Mouse (Mus musculus): Measurements from ENCODE around the gene Sp1. TPM values are rescaled to one million over a fixed set of nuclear protein-coding genes. Genes with fewer than 3 reads are reported as not detected.

Sp1 gene
- polyA plus RNA-seq, 1 experiment from 2014 or later: 7.6 TPM

DNA sequence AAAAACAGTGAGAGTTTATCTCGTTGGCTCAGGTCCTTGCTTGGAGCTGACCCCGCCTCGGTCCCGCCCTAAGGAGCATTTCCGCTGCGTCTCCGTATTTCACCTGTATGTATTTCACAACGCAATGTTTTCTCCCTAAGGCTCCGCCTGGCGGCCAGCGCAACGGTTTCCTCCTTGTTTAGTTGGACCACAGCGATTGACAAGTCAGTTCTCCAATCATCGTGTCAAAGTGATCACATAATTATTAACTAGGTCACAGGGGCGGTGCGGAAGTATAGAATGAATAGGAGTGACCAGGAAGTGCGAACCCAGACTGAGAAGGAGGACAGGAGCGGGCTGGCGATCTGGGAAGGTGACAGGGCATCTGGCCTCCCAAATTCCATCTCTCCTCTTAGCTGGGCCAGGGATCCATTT, 53.0 kb downstream of the Sp1 start, which contains the start of gene Prr13:
Gene Prr13, plus strand, starts transcription at position 125 of the 414 bp plus-strand sequence.
- H3K27me3 ChIP-seq (ENCODE audit: insufficient read depth, poor library complexity, severe bottlenecking): no peaks in the 10 kb centered on the region
- peak within 1 kb of the TSS; percentile 64 for H3K4me3 ChIP-seq
- no peaks in the 10 kb centered on the region for H3K9me3 ChIP-seq
- peaks cover 12% of the 10 kb centered on the region for H3K36me3 ChIP-seq
- peak; percentile 97 for DNase-seq (ENCODE audit: low spot score)
- H3K27ac ChIP-seq: peak within 1 kb of the TSS; percentile 83
- peaks cover 22% of the 10 kb centered on the region for H3K4me1 ChIP-seq
- WGBS: under 1% methylated on average over 19 of the region's 19 CpGs

- DNase-seq (ENCODE audit: low spot score): no peak
- H3K9me3 ChIP-seq: no peaks in the 10 kb centered on the region
- peak overlapping the region; percentile 64 for H3K4me3 ChIP-seq
- H3K27ac ChIP-seq: peak overlapping the region; percentile 83
- peaks cover 12% of the 10 kb centered on the region for H3K36me3 ChIP-seq
- H3K27me3 ChIP-seq (ENCODE audit: insufficient read depth, poor library complexity, severe bottlenecking): no peaks in the 10 kb centered on the region
- peaks cover 19% of the 10 kb centered on the region for H3K4me1 ChIP-seq
- 26% methylated on average over 6 of the region's 6 CpGs for WGBS
These were observed 53.4 kb downstream of the Sp1 start for GRCm38 (mm10) chr15:102459381-102459780.

DNA sequence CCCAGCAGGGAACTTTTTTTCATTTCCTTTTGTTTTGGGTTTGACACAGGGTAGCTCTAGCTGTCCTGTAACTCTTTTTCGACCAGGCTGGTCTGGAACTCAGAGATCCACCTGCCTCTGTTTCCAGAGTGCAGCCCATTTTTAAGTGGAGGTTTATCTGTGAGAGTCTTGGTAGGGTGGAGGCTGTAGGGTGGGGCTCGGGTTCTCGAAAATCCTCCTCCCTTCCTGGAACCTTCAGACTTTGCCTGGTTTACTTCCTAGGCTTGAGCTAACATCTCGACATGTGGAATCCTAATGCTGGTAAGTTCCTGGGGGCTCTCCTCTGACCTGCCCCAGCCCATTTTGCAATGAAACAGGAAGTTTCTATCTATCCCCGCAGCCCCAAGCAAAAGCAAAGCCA, 53.9 kb downstream of the Sp1 start:
- peak; percentile 81 for DNase-seq (ENCODE audit: low spot score)
- Histone ChIP-seq H3K27ac (peak overlapping the region; percentile 83; the same call in 1 of the 2 replicates), H3K4me1 (peaks cover 19% of the 10 kb centered on the region), H3K36me3 (peaks cover 12% of the 10 kb centered on the region), H3K27me3 (ENCODE audit: insufficient read depth, poor library complexity, severe bottlenecking) (no peaks in the 10 kb centered on the region), H3K4me3 (peak overlapping the region; percentile 64), H3K9me3 (no peaks in the 10 kb centered on the region)
- WGBS: 54% methylated on average over 5 of the region's 5 CpGs

DNA sequence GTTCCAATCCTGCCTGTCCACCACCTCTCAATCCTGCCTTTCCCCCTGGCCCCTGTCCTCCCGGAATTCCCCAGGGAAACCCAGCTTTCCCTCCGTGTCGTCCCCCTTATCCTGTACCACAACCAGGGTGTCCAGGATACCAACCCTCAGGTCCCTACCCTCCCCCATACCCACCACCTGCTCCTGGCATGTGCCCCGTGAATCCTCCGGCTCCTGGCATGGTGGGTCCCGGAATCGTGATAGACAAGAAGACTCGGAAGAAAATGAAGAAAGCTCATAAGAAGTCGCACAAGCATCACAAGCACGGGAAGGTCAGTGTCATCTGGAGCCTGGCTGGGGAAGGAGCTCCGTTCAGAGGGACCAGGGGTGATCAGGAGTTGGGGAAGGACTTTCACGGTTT, 54.5 kb downstream of the Sp1 start:
- no peak for DNase-seq (ENCODE audit: low spot score)
- Histone ChIP-seq H3K9me3 (no peaks in the 10 kb centered on the region), H3K27me3 (ENCODE audit: insufficient read depth, poor library complexity, severe bottlenecking) (no peaks in the 10 kb centered on the region), H3K27ac (peak overlapping the region; percentile 49; the same call in 1 of the 2 replicates), H3K36me3 (peaks cover 12% of the 10 kb centered on the region), H3K4me3 (peak overlapping the region; percentile 64), H3K4me1 (peaks cover 19% of the 10 kb centered on the region)
- WGBS: 69% methylated on average over 12 of the region's 12 CpGs

DNA sequence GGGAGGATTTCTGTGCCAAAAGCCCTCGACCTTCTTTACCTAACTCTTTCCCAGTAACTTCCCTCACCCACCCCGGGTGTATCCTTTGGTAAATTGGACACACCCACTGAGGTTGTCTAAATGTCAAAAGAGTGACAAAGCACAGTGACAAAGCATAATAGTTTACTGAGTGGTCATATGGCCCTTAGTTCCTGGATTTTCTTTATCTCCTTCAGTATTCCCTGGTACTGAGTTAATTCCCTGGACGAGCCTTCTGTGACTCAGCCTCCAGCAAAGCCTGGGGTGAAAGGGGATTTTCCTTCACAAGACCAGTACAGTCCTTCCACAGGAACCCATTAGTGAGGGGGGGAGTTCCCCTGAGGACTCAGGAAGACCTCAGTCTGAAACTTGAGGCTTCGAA, 55.0 kb downstream of the Sp1 start:
- no peak for DNase-seq (ENCODE audit: low spot score)
- H3K27ac ChIP-seq: peak overlapping the region; percentile 42; the same call in 1 of the 2 replicates
- H3K27me3 ChIP-seq (ENCODE audit: insufficient read depth, poor library complexity, severe bottlenecking): no peaks in the 10 kb centered on the region
- peak overlapping the region; percentile 64 for H3K4me3 ChIP-seq
- peaks cover 19% of the 10 kb centered on the region for H3K4me1 ChIP-seq
- peaks cover 12% of the 10 kb centered on the region for H3K36me3 ChIP-seq
- no peaks in the 10 kb centered on the region for H3K9me3 ChIP-seq
- WGBS: 55% methylated on average over 4 of the region's 4 CpGs

- WGBS: 83% methylated on average over 9 of the region's 9 CpGs
- peaks cover 12% of the 10 kb centered on the region for H3K36me3 ChIP-seq
- H3K27me3 ChIP-seq (ENCODE audit: insufficient read depth, poor library complexity, severe bottlenecking): no peaks in the 10 kb centered on the region
- H3K4me1 ChIP-seq: peaks cover 19% of the 10 kb centered on the region
- H3K4me3 ChIP-seq: no peak overlapping the region
- no peaks in the 10 kb centered on the region for H3K9me3 ChIP-seq
- H3K27ac ChIP-seq: no peak overlapping the region
- DNase-seq (ENCODE audit: low spot score): no peak
These were observed 55.6 kb downstream of the Sp1 start for GRCm38 (mm10) chr15:102461430-102462075.

GRCm38 (mm10) chr15:102463666-102464065, 57.7 kb downstream of the Sp1 start:
- H3K27ac ChIP-seq: no peak overlapping the region
- no peak overlapping the region for H3K4me3 ChIP-seq
- H3K9me3 ChIP-seq: no peaks in the 10 kb centered on the region
- no peaks in the 10 kb centered on the region for H3K27me3 ChIP-seq (ENCODE audit: insufficient read depth, poor library complexity, severe bottlenecking)
- peaks cover 14% of the 10 kb centered on the region for H3K36me3 ChIP-seq
- H3K4me1 ChIP-seq: peaks cover 19% of the 10 kb centered on the region
- no peak for DNase-seq (ENCODE audit: low spot score)

- Histone ChIP-seq H3K4me1 (0 out of 2 replicates have a peak, but pooled peaks cover 3% of the 10 kb centered on the region), H3K27ac (no peak overlapping the region), H3K27me3 (ENCODE audit: insufficient read depth, poor library complexity, severe bottlenecking) (no peaks in the 10 kb centered on the region), H3K4me3 (no peak overlapping the region), H3K9me3 (no peaks in the 10 kb centered on the region), H3K36me3 (peaks cover 14% of the 10 kb centered on the region)
- DNase-seq (ENCODE audit: low spot score): peak; percentile 69
- WGBS: 93% methylated on average over 9 of the region's 9 CpGs
These were observed 62.9 kb downstream of the Sp1 start for GRCm38 (mm10) chr15:102468675-102469370.

GRCm38 (mm10) chr15:102470183-102470604, 64.3 kb downstream of the Sp1 start, which contains the start of gene Pcbp2:
Gene Pcbp2, plus strand, starts transcription at chr15:102470539.
- under 1% methylated on average over 35 of the region's 40 CpGs for WGBS
- Histone ChIP-seq H3K9me3 (no peaks in the 10 kb centered on the region), H3K4me3 (peak within 1 kb of the TSS; percentile 90), H3K27ac (peak within 1 kb of the TSS; percentile 99), H3K36me3 (peaks cover 27% of the 10 kb centered on the region), H3K4me1 (0 out of 2 replicates have a peak, but pooled peaks cover 3% of the 10 kb centered on the region), H3K27me3 (ENCODE audit: insufficient read depth, poor library complexity, severe bottlenecking) (no peaks in the 10 kb centered on the region)
- peak; percentile 99 for DNase-seq (ENCODE audit: low spot score)

DNA sequence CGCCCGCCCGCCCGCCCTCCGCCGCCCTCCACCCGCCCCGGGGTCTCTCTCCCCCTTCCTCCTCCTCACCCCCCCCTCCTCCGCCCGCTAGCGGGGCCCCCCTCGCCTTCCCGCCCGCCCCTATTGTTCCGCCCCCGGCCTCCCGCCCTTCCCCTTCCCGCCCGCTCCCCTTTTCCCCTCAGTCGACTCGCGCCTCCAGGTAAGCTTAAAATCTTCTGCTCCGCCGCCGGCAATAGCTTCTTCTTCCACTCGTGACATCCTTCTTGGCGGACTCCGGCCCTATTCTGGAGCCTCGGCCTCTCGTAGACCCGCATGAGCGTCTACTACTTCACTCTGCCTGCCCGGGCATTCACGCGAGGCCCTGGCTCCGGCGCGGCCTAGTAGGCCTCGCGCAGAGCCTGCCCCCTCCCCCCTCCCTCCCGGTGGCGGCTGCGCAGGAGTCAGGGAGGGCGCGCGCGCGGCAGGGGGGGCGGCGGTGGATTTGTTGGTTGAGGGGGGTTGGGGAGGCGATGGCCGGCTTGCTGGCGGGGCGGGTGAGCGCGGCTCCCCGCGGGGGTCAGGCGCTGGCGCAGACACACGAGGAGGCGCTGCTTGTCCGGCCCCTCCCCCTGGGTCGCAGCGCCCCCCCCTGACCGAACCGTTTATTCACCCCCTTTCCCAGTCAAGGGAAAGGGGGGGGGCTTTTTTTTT, 64.8 kb downstream of the Sp1 start:
- Histone ChIP-seq H3K4me3 (peak overlapping the region; percentile 90), H3K27me3 (ENCODE audit: insufficient read depth, poor library complexity, severe bottlenecking) (no peaks in the 10 kb centered on the region), H3K27ac (peak overlapping the region; percentile 99), H3K4me1 (0 out of 2 replicates have a peak, but pooled peaks cover 3% of the 10 kb centered on the region), H3K36me3 (peaks cover 33% of the 10 kb centered on the region), H3K9me3 (no peaks in the 10 kb centered on the region)
- WGBS: under 1% methylated on average over 43 of the region's 67 CpGs
- DNase-seq (ENCODE audit: low spot score): peak; percentile 92

- no peak for DNase-seq (ENCODE audit: low spot score)
- H3K4me3 ChIP-seq: peak overlapping the region; percentile 90
- H3K9me3 ChIP-seq: no peaks in the 10 kb centered on the region
- H3K27me3 ChIP-seq (ENCODE audit: insufficient read depth, poor library complexity, severe bottlenecking): no peaks in the 10 kb centered on the region
- 0% methylated on average over 10 of the region's 10 CpGs for WGBS
- 0 out of 2 replicates have a peak, but pooled peaks cover 3% of the 10 kb centered on the region for H3K4me1 ChIP-seq
- H3K27ac ChIP-seq: peak overlapping the region; percentile 99
- peaks cover 38% of the 10 kb centered on the region for H3K36me3 ChIP-seq
These were observed 65.3 kb downstream of the Sp1 start for GRCm38 (mm10) chr15:102471295-102471645.

GRCm38 (mm10) chr15:102471727-102472126, 65.8 kb downstream of the Sp1 start:
- DNase-seq (ENCODE audit: low spot score): peak; percentile 7
- Histone ChIP-seq H3K36me3 (peaks cover 43% of the 10 kb centered on the region), H3K4me1 (0 out of 2 replicates have a peak, but pooled peaks cover 3% of the 10 kb centered on the region)

More at GRCm38 (mm10) chr15:102471727-102472126, 65.8 kb downstream of the Sp1 start:
- H3K9me3 ChIP-seq: no peaks in the 10 kb centered on the region
- no peak overlapping the region for H3K27ac ChIP-seq
- peak overlapping the region; percentile 90 for H3K4me3 ChIP-seq
- H3K27me3 ChIP-seq (ENCODE audit: insufficient read depth, poor library complexity, severe bottlenecking): no peaks in the 10 kb centered on the region
